Mouse (Mus musculus): ENCODE measurements at regions not wholly inside any gene's neighbourhood (a gene's known extent, or its start where the extent isn't known, plus 50 kb on each side); places are given as distances from the start of the nearest gene placed in this dataset.

- TF ChIP-seq POLR2A (IDR thresholded peaks at IDR 0.05; ENCODE audit: insufficient read length, low read depth) (no peak), USF1 (IDR thresholded peaks at IDR 0.05; ENCODE audit: low read depth) (no peak), MYOD1 (IDR thresholded peaks at IDR 0.05; ENCODE audit: control insufficient read depth in 1 of 3, insufficient read length in 2 of 3, low read depth in 2 of 3) (no peak), MAX (IDR thresholded peaks at IDR 0.05; ENCODE audit: low read depth) (no peak)
Observed at GRCm38 (mm10) chr10:85266148-85266547, 81.3 kb upstream of the Cry1 start.
